Mouse (Mus musculus) cortical plate, adult 2 months (tissue): ENCODE results near the gene Olfr572. TPM values are rescaled to one million over a fixed set of nuclear protein-coding genes. Genes with fewer than 3 reads are reported as not detected.

Experiments used
- H3K27ac ChIP-seq: fragments of 200-500 bp; 2 replicates; pipeline ENCODE4 v1.5.1; 2012; ENCODE audit warnings: low read length, control low read depth, inconsistent platforms; ENCODE audit not compliant: insufficient read depth
- H3K4me1 ChIP-seq: fragments of 200-500 bp; 2 replicates; pipeline ENCODE4 v1.6.1; 2011; ENCODE audit warnings: low read length; ENCODE audit not compliant: control insufficient read depth, insufficient read depth
- H3K4me3 ChIP-seq: fragments of 200-500 bp; 2 replicates; pipeline ENCODE4 v1.5.1; 2011; ENCODE audit warnings: mild to moderate bottlenecking, low read length, control low read depth; ENCODE audit not compliant: insufficient read depth
- CTCF ChIP-seq: fragments of 200-500 bp; IDR thresholded peaks from 2 replicates; pipeline ENCODE4 v1.5.1; 2011; ENCODE audit warnings: mild to moderate bottlenecking, control low read depth, low read length; ENCODE audit not compliant: insufficient read depth; ENCODE audit errors: extremely low read depth
- POLR2A ChIP-seq: fragments of 200-500 bp; IDR thresholded peaks from 2 replicates; pipeline ENCODE4 v1.6.1; 2011; ENCODE audit warnings: mild to moderate bottlenecking, low read length, control low read depth; ENCODE audit not compliant: insufficient read depth; ENCODE audit errors: extremely low read depth
- polyA plus RNA-seq: library from polyadenylated mRNA; depleted of rRNA; stranded (reverse); fragments of >200 nt; gene quantifications from 2 replicates; pipeline ENCODE4 v1.2.3, GENCODE M21; 2012; rRNA removed

Gene Olfr572
- polyA plus RNA-seq, result not detected in 2 replicates

GRCm38 (mm10) chr7:102924109-102924508 lies at the start of gene Olfr572:
Gene Olfr572 (plus strand): TSS chr7:102924409.
- TF ChIP-seq POLR2A (no peak), CTCF (no peak)
- no peak within 1 kb of the TSS for H3K4me3 ChIP-seq
- no peaks in the 10 kb centered on the region for H3K4me1 ChIP-seq
- H3K27ac ChIP-seq, result no peak within 1 kb of the TSS

GRCm38 (mm10) chr7:102876822-102877221 lies 47.4 kb upstream of the Olfr572 start, which contains the start of gene Olfr568:
Gene Olfr568 (plus strand): TSS chr7:102877122.
- H3K4me3 ChIP-seq, result no peak within 1 kb of the TSS
- no peaks in the 10 kb centered on the region for H3K4me1 ChIP-seq
- TF ChIP-seq CTCF, result no peak
- TF ChIP-seq POLR2A, result no peak
- no peak within 1 kb of the TSS for H3K27ac ChIP-seq

GRCm38 (mm10) chr7:102890782-102891181 lies 33.4 kb upstream of the Olfr572 start, which contains the start of gene Olfr569:
Gene Olfr569 (minus strand): TSS chr7:102890882.
- Histone ChIP-seq H3K4me1 (no peaks in the 10 kb centered on the region), H3K4me3 (no peak within 1 kb of the TSS), H3K27ac (no peak within 1 kb of the TSS)
- TF ChIP-seq CTCF (no peak), POLR2A (no peak)

- Histone ChIP-seq H3K27ac (no peak overlapping the region), H3K4me3 (no peak overlapping the region), H3K4me1 (no peaks in the 10 kb centered on the region)
- no peak for TF ChIP-seq CTCF
- no peak for TF ChIP-seq POLR2A
Observed at GRCm38 (mm10) chr7:102915261-102915660, 8.9 kb upstream of the Olfr572 start.

- Histone ChIP-seq H3K4me1 (no peaks in the 10 kb centered on the region), H3K27ac (no peak overlapping the region), H3K4me3 (no peak overlapping the region)
- TF ChIP-seq CTCF (no peak), POLR2A (no peak)
Observed at GRCm38 (mm10) chr7:102916405-102916804, 7.8 kb upstream of the Olfr572 start.

- H3K4me1 ChIP-seq, result no peaks in the 10 kb centered on the region
- TF ChIP-seq CTCF (no peak), POLR2A (no peak)
- no peak within 1 kb of the TSS for H3K4me3 ChIP-seq
- H3K27ac ChIP-seq, result no peak within 1 kb of the TSS
Observed at GRCm38 (mm10) chr7:102917032-102917875, 7.0 kb upstream of the Olfr572 start, which contains the start of gene Olfr571. Gene Olfr571 (minus strand): TSS chr7:102917536.

- Histone ChIP-seq H3K27ac (no peak overlapping the region), H3K4me3 (no peak overlapping the region), H3K4me1 (no peaks in the 10 kb centered on the region)
- TF ChIP-seq POLR2A (no peak), CTCF (0 out of 2 replicates have a peak, but pooled peaks have one; percentile 0)
Observed at GRCm38 (mm10) chr7:102919632-102920031, 4.6 kb upstream of the Olfr572 start.

- Histone ChIP-seq H3K4me1 (no peaks in the 10 kb centered on the region), H3K4me3 (no peak overlapping the region), H3K27ac (no peak overlapping the region)
- TF ChIP-seq POLR2A, result no peak
- TF ChIP-seq CTCF, result no peak
Observed at GRCm38 (mm10) chr7:102927105-102927504, 2.9 kb downstream of the Olfr572 start.

- TF ChIP-seq POLR2A (no peak), CTCF (no peak)
- H3K27ac ChIP-seq, result no peak within 1 kb of the TSS
Observed at GRCm38 (mm10) chr7:102942475-102942874, 18.3 kb downstream of the Olfr572 start, which contains the start of gene Olfr573-ps1. Gene Olfr573-ps1 (minus strand): TSS chr7:102942575.

GRCm38 (mm10) chr7:102943417-102943816 lies 19.2 kb downstream of the Olfr572 start:
- TF ChIP-seq CTCF (no peak), POLR2A (no peak)
- H3K27ac ChIP-seq, result no peak overlapping the region
- no peaks in the 10 kb centered on the region for H3K4me1 ChIP-seq

More at GRCm38 (mm10) chr7:102942475-102942874, 18.3 kb downstream of the Olfr572 start, which contains the start of gene Olfr573-ps1:
- H3K4me3 ChIP-seq, result no peak within 1 kb of the TSS
- no peaks in the 10 kb centered on the region for H3K4me1 ChIP-seq

More at GRCm38 (mm10) chr7:102943417-102943816, 19.2 kb downstream of the Olfr572 start:
- no peak overlapping the region for H3K4me3 ChIP-seq
